Mouse (Mus musculus): ENCODE data around the gene Dis3. TPM values are rescaled to one million over a fixed set of nuclear protein-coding genes. Genes with fewer than 3 reads are reported as not detected.

The Dis3 gene
- polyA plus RNA-seq, 1 experiment from 2014 or later: 33.5 TPM

- no peaks in the 10 kb centered on the region for H3K27me3 ChIP-seq (replicated peaks)
- no peak overlapping the region for H3K9ac ChIP-seq
- no peak overlapping the region for H3K4me3 ChIP-seq
- no peak overlapping the region for H3K27ac ChIP-seq (ENCODE audit: poor library complexity, severe bottlenecking)
- H3K36me3 ChIP-seq: peaks cover 28% of the 10 kb centered on the region
- H3K4me2 ChIP-seq: no peak overlapping the region
- 88% methylated on average over 11 of the region's 11 CpGs for WGBS
- ATAC-seq (ENCODE audit: insufficient number of reproducible peaks, low FRiP score): no peak
- H3K9me3 ChIP-seq (replicated peaks): no peaks in the 10 kb centered on the region
- no peaks in the 10 kb centered on the region for H3K4me1 ChIP-seq (replicated peaks)
Measured at GRCm38 (mm10) chr14:99121584-99122339, 22.2 kb upstream of the Dis3 start.

- H3K9ac ChIP-seq: no peak overlapping the region
- no peaks in the 10 kb centered on the region for H3K9me3 ChIP-seq (replicated peaks)
- H3K27ac ChIP-seq (ENCODE audit: poor library complexity, severe bottlenecking): no peak overlapping the region
- WGBS: 77% methylated on average over 4 of the region's 4 CpGs
- H3K27me3 ChIP-seq (replicated peaks): no peaks in the 10 kb centered on the region
- no peak for ATAC-seq (ENCODE audit: insufficient number of reproducible peaks, low FRiP score)
- H3K36me3 ChIP-seq: peaks cover 37% of the 10 kb centered on the region
- no peak overlapping the region for H3K4me3 ChIP-seq
- H3K4me2 ChIP-seq: no peak overlapping the region
- no peaks in the 10 kb centered on the region for H3K4me1 ChIP-seq (replicated peaks)
Measured at GRCm38 (mm10) chr14:99117576-99117975, 18.0 kb upstream of the Dis3 start.

GRCm38 (mm10) chr14:99108762-99109161 is 9.2 kb upstream of the Dis3 start:
- H3K36me3 ChIP-seq: peaks cover 68% of the 10 kb centered on the region
- no peak overlapping the region for H3K27ac ChIP-seq (ENCODE audit: poor library complexity, severe bottlenecking)
- no peak overlapping the region for H3K9ac ChIP-seq
- ATAC-seq (ENCODE audit: insufficient number of reproducible peaks, low FRiP score): no peak
- no peaks in the 10 kb centered on the region for H3K27me3 ChIP-seq (replicated peaks)
- H3K4me3 ChIP-seq: no peak overlapping the region
- WGBS: 91% methylated on average over 6 of the region's 6 CpGs
- no peaks in the 10 kb centered on the region for H3K4me1 ChIP-seq (replicated peaks)
- H3K4me2 ChIP-seq: no peak overlapping the region
- H3K9me3 ChIP-seq (replicated peaks): no peaks in the 10 kb centered on the region

GRCm38 (mm10) chr14:99107631-99108187 is 8.1 kb upstream of the Dis3 start:
- Histone ChIP-seq H3K4me3 (no peak overlapping the region), H3K27me3 (replicated peaks) (no peaks in the 10 kb centered on the region), H3K27ac (ENCODE audit: poor library complexity, severe bottlenecking) (no peak overlapping the region), H3K4me1 (replicated peaks) (no peaks in the 10 kb centered on the region), H3K9me3 (replicated peaks) (no peaks in the 10 kb centered on the region), H3K36me3 (peaks cover 73% of the 10 kb centered on the region), H3K4me2 (no peak overlapping the region), H3K9ac (no peak overlapping the region)
- WGBS: 78% methylated on average over 2 of the region's 2 CpGs
- no peak for ATAC-seq (ENCODE audit: insufficient number of reproducible peaks, low FRiP score)

GRCm38 (mm10) chr14:99106671-99107070 is 7.1 kb upstream of the Dis3 start:
- Histone ChIP-seq H3K4me1 (replicated peaks) (no peaks in the 10 kb centered on the region), H3K9me3 (replicated peaks) (no peaks in the 10 kb centered on the region), H3K4me3 (no peak overlapping the region), H3K27ac (ENCODE audit: poor library complexity, severe bottlenecking) (no peak overlapping the region), H3K27me3 (replicated peaks) (no peaks in the 10 kb centered on the region), H3K36me3 (peaks cover 76% of the 10 kb centered on the region), H3K4me2 (no peak overlapping the region), H3K9ac (no peak overlapping the region)
- ATAC-seq (ENCODE audit: insufficient number of reproducible peaks, low FRiP score): no peak
- 79% methylated on average over 2 of the region's 2 CpGs for WGBS

- H3K27ac ChIP-seq (ENCODE audit: poor library complexity, severe bottlenecking): no peak overlapping the region
- H3K36me3 ChIP-seq: peaks cover 61% of the 10 kb centered on the region
- H3K9ac ChIP-seq: no peak overlapping the region
- no peak for ATAC-seq (ENCODE audit: insufficient number of reproducible peaks, low FRiP score)
- H3K27me3 ChIP-seq (replicated peaks): no peaks in the 10 kb centered on the region
- H3K4me2 ChIP-seq: no peak overlapping the region
- no peak overlapping the region for H3K4me3 ChIP-seq
- H3K4me1 ChIP-seq (replicated peaks): no peaks in the 10 kb centered on the region
- 76% methylated on average over 6 of the region's 6 CpGs for WGBS
- no peaks in the 10 kb centered on the region for H3K9me3 ChIP-seq (replicated peaks)
Measured at GRCm38 (mm10) chr14:99104542-99105123, 5.1 kb upstream of the Dis3 start.

GRCm38 (mm10) chr14:99103050-99103449 is 3.5 kb upstream of the Dis3 start:
- no peak for ATAC-seq (ENCODE audit: insufficient number of reproducible peaks, low FRiP score)
- H3K4me3 ChIP-seq: no peak overlapping the region
- WGBS: 85% methylated on average over 4 of the region's 4 CpGs
- H3K9me3 ChIP-seq (replicated peaks): no peaks in the 10 kb centered on the region
- peaks cover 7% of the 10 kb centered on the region for H3K4me1 ChIP-seq (replicated peaks)
- no peaks in the 10 kb centered on the region for H3K27me3 ChIP-seq (replicated peaks)
- no peak overlapping the region for H3K9ac ChIP-seq
- peaks cover 47% of the 10 kb centered on the region for H3K36me3 ChIP-seq
- no peak overlapping the region for H3K27ac ChIP-seq (ENCODE audit: poor library complexity, severe bottlenecking)
- no peak overlapping the region for H3K4me2 ChIP-seq

GRCm38 (mm10) chr14:99099967-99100587 is 507 bp upstream of the Dis3 start:
- Histone ChIP-seq H3K9me3 (replicated peaks) (no peaks in the 10 kb centered on the region), H3K4me3 (peak overlapping the region; percentile 78), H3K4me2 (peak overlapping the region; percentile 71), H3K27me3 (replicated peaks) (no peaks in the 10 kb centered on the region), H3K36me3 (peaks cover 48% of the 10 kb centered on the region), H3K4me1 (replicated peaks) (peaks cover 9% of the 10 kb centered on the region), H3K9ac (peak overlapping the region; percentile 75), H3K27ac (ENCODE audit: poor library complexity, severe bottlenecking) (no peak overlapping the region)
- ATAC-seq (ENCODE audit: insufficient number of reproducible peaks, low FRiP score): no peak
- 6% methylated on average over 20 of the region's 20 CpGs for WGBS

GRCm38 (mm10) chr14:99088947-99089346 is 10.6 kb downstream of the Dis3 start:
- Histone ChIP-seq H3K4me2 (no peak overlapping the region), H3K27me3 (replicated peaks) (no peaks in the 10 kb centered on the region), H3K36me3 (peaks cover 66% of the 10 kb centered on the region), H3K4me3 (no peak overlapping the region), H3K4me1 (replicated peaks) (peaks cover 9% of the 10 kb centered on the region), H3K9me3 (replicated peaks) (no peaks in the 10 kb centered on the region), H3K27ac (ENCODE audit: poor library complexity, severe bottlenecking) (no peak overlapping the region), H3K9ac (no peak overlapping the region)
- no peak for ATAC-seq (ENCODE audit: insufficient number of reproducible peaks, low FRiP score)
- WGBS: 92% methylated on average over 7 of the region's 7 CpGs

GRCm38 (mm10) chr14:99071146-99071545 is 28.4 kb downstream of the Dis3 start:
- no peak overlapping the region for H3K4me2 ChIP-seq
- no peaks in the 10 kb centered on the region for H3K27me3 ChIP-seq (replicated peaks)
- H3K36me3 ChIP-seq: peaks cover 61% of the 10 kb centered on the region
- no peak overlapping the region for H3K27ac ChIP-seq (ENCODE audit: poor library complexity, severe bottlenecking)
- H3K9ac ChIP-seq: no peak overlapping the region
- H3K4me3 ChIP-seq: no peak overlapping the region
- 89% methylated on average over 4 of the region's 4 CpGs for WGBS
- ATAC-seq (ENCODE audit: insufficient number of reproducible peaks, low FRiP score): no peak
- no peaks in the 10 kb centered on the region for H3K4me1 ChIP-seq (replicated peaks)
- H3K9me3 ChIP-seq (replicated peaks): no peaks in the 10 kb centered on the region

GRCm38 (mm10) chr14:99063091-99063490 is 36.5 kb downstream of the Dis3 start:
- Histone ChIP-seq H3K9me3 (replicated peaks) (no peaks in the 10 kb centered on the region), H3K4me3 (no peak overlapping the region), H3K4me2 (no peak overlapping the region), H3K9ac (no peak overlapping the region), H3K36me3 (peaks cover 57% of the 10 kb centered on the region), H3K27ac (ENCODE audit: poor library complexity, severe bottlenecking) (no peak overlapping the region), H3K27me3 (replicated peaks) (no peaks in the 10 kb centered on the region), H3K4me1 (replicated peaks) (no peaks in the 10 kb centered on the region)
- 93% methylated on average over 2 of the region's 2 CpGs for WGBS
- ATAC-seq (ENCODE audit: insufficient number of reproducible peaks, low FRiP score): no peak
